Mouse (Mus musculus): ENCODE results near the gene Olfr1419.

- no peak for TF ChIP-seq CTCF (conservative IDR thresholded peaks at IDR 0.05; ENCODE audit: low read length)
- no peak for TF ChIP-seq POU5F1 (IDR thresholded peaks at IDR 0.05; ENCODE audit: borderline replicate concordance, low read length)
Measured at GRCm38 (mm10) chr19:11886265-11886664, 11.4 kb upstream of the Olfr1419 start, which contains the start of gene Olfr1420.

All from E14TG2a.4 (cell line).